Mouse (Mus musculus) midbrain, embryonic 10.5 days (tissue): Measurements from ENCODE around the gene Cyp2c39. TPM values are rescaled to one million over a fixed set of nuclear protein-coding genes. Genes with fewer than 3 reads are reported as not detected.
"Not testable (repeated sequence)": the region's sequence is repeated elsewhere in the genome, so short reads cannot be mapped to it uniquely, and the experiment has no call there.

Experiments
- DNase-seq: peaks from one replicate; pipeline ENCODE4 v3.0.0-alpha.2; 2017; ENCODE audit warnings: low spot score
- H3K27ac ChIP-seq: fragments of 300-500 bp; sonication (generic); replicated peaks from 2 replicates; pipeline ENCODE4 v1.5.1; 2016; ENCODE audit warnings: mild to moderate bottlenecking
- H3K27me3 ChIP-seq: fragments of 300-500 bp; sonication (generic); 2 replicates; pipeline ENCODE4 v1.6.1; 2016; ENCODE audit warnings: low read depth, mild to moderate bottlenecking; ENCODE audit not compliant: poor library complexity, severe bottlenecking
- H3K36me3 ChIP-seq: fragments of 300-500 bp; sonication (generic); 2 replicates; pipeline ENCODE4 v1.6.1; 2016; ENCODE audit warnings: mild to moderate bottlenecking, moderate library complexity
- H3K4me1 ChIP-seq: fragments of 300-500 bp; sonication (generic); 2 replicates; pipeline ENCODE4 v1.6.1; 2016
- H3K4me3 ChIP-seq: fragments of 300-500 bp; sonication (generic); 2 replicates; pipeline ENCODE4 v1.5.1; 2016; ENCODE audit warnings: mild to moderate bottlenecking, moderate library complexity
- H3K9me3 ChIP-seq: fragments of 300-500 bp; sonication (generic); replicated peaks from 2 replicates; pipeline ENCODE4 v1.6.1; 2016; ENCODE audit warnings: mild to moderate bottlenecking
- WGBS: fragments of 180-500 bp; shearing (Covaris S2); methylation state at CpG from one replicate; pipeline ENCODE4 v1.1.7; 2016; 5-methylcytosine and 5-hydroxymethylcytosine counted together
- polyA plus RNA-seq: library from polyadenylated mRNA; unstranded; fragments of >200 nt; fragmentation: Nextera tagmentation; extraction: Ambion mirVana; gene quantifications from 2 replicates; pipeline ENCODE4 v1.2.1, GENCODE M21; 2016

Gene Cyp2c39
- polyA plus RNA-seq = not detected in 2 replicates

- H3K4me1 ChIP-seq = no peaks in the 10 kb centered on the region
- H3K9me3 ChIP-seq = peaks cover 26% of the 10 kb centered on the region
- H3K4me3 ChIP-seq = no peak within 1 kb of the TSS
- no peak within 1 kb of the TSS for H3K27ac ChIP-seq
- no peaks in the 10 kb centered on the region for H3K27me3 ChIP-seq
- no peak for DNase-seq
- WGBS = 82% methylated on average over 4 of the region's 4 CpGs
- no peaks in the 10 kb centered on the region for H3K36me3 ChIP-seq
Observed at GRCm38 (mm10) chr19:39510534-39510933, at the start of gene Cyp2c39. Gene Cyp2c39 (plus strand): TSS chr19:39510862.

- no peak for DNase-seq
- Histone ChIP-seq H3K27ac (no peak within 1 kb of the TSS), H3K27me3 (no peaks in the 10 kb centered on the region), H3K4me3 (no peak within 1 kb of the TSS), H3K4me1 (no peaks in the 10 kb centered on the region), H3K36me3 (no peaks in the 10 kb centered on the region), H3K9me3 (peaks cover 22% of the 10 kb centered on the region; the same call in 1 of the 2 replicates)
- WGBS = 89% methylated on average over 1 of the region's 1 CpGs
Observed at GRCm38 (mm10) chr19:39462941-39463340, 47.7 kb upstream of the Cyp2c39 start, which contains the start of gene Cyp2c38. Gene Cyp2c38 (minus strand): TSS chr19:39463075.

GRCm38 (mm10) chr19:39463923-39464322 is 46.7 kb upstream of the Cyp2c39 start:
- no peak for DNase-seq
- Histone ChIP-seq H3K4me1 (no peaks in the 10 kb centered on the region), H3K4me3 (no peak overlapping the region), H3K27ac (no peak overlapping the region), H3K36me3 (no peaks in the 10 kb centered on the region), H3K27me3 (no peaks in the 10 kb centered on the region), H3K9me3 (peaks cover 16% of the 10 kb centered on the region; the same call in 1 of the 2 replicates)

- not testable (repeated sequence) for H3K4me1 ChIP-seq, H3K27me3 ChIP-seq, H3K4me3 ChIP-seq, H3K36me3 ChIP-seq, H3K27ac ChIP-seq, DNase-seq
- peaks cover 66% of the 10 kb centered on the region for H3K9me3 ChIP-seq
- WGBS = 97% methylated on average over 1 of the region's 1 CpGs
Observed at GRCm38 (mm10) chr19:39483961-39484360, 26.7 kb upstream of the Cyp2c39 start.

- no peaks in the 10 kb centered on the region for H3K36me3 ChIP-seq
- no peaks in the 10 kb centered on the region for H3K27me3 ChIP-seq
- no peak for DNase-seq
- H3K9me3 ChIP-seq = peaks cover 21% of the 10 kb centered on the region
- no peaks in the 10 kb centered on the region for H3K4me1 ChIP-seq
- H3K4me3 ChIP-seq = no peak overlapping the region
- no peak overlapping the region for H3K27ac ChIP-seq
Observed at GRCm38 (mm10) chr19:39506341-39506740, 4.3 kb upstream of the Cyp2c39 start.

- Histone ChIP-seq H3K36me3 (no peaks in the 10 kb centered on the region), H3K4me1 (no peaks in the 10 kb centered on the region), H3K27me3 (no peaks in the 10 kb centered on the region), H3K27ac (no peak overlapping the region), H3K4me3 (no peak overlapping the region), H3K9me3 (peaks cover 19% of the 10 kb centered on the region)
- no peak for DNase-seq
- 85% methylated on average over 1 of the region's 1 CpGs for WGBS
Observed at GRCm38 (mm10) chr19:39509533-39509932, 1.1 kb upstream of the Cyp2c39 start.

Other genes starting within 250 kb of the Cyp2c39 start
- not detected in 2 replicates for gene Cyp2c29, start 241.5 kb upstream of the Cyp2c39 start, polyA plus RNA-seq
- gene Cyp2c38, start 47.8 kb upstream of the Cyp2c39 start, polyA plus RNA-seq = not detected in 2 replicates
- not detected in 2 replicates for gene Cyp2c67, start 138.2 kb downstream of the Cyp2c39 start, polyA plus RNA-seq
- gene Cyp2c68, start 230.2 kb downstream of the Cyp2c39 start, polyA plus RNA-seq = not detected in 2 replicates